Mouse (Mus musculus) thymus, postnatal 25 days (tissue): Measurements from ENCODE around the gene Skiv2l.
"Not testable (repeated sequence)": the region's sequence is repeated elsewhere in the genome, so short reads cannot be mapped to it uniquely, and the experiment has no call there.

ENCODE experiments used
- DNase-seq: peaks from one replicate; pipeline ENCODE4 v3.0.0; 2022

Gene Skiv2l

GRCm38 (mm10) chr17:34810411-34810810 is 39.6 kb downstream of the Skiv2l start:
- DNase-seq, result not testable (repeated sequence)

DNA sequence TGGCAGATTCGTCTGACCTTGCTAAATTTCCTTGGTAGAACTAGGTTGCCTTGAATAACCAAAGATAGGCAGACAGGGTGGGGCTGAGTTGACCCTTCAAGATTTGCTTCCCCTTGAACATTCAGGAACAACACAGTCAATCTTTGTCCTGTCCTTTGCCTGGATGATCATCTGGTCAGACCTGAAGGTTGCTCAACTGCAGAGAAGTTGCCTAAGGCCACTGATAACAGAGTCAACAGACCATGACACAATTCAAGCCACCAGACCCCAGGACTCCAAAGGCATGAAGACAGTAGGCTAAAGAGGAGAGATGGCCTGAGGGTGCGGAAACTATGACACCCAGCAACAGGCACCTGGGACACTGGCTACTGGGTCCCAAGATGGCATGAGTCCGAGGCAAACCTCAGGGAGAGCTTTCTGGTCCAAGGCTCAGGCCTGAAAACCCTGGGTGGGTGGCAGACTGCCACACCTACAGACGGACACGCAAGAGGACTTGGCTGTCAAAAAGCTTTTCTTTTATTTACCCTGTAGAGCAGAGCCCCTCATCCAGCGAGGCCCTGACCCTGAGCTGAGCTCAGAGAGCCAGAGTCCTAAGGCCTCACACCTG is 41.3 kb downstream of the Skiv2l start:
- no peak for DNase-seq

DNA sequence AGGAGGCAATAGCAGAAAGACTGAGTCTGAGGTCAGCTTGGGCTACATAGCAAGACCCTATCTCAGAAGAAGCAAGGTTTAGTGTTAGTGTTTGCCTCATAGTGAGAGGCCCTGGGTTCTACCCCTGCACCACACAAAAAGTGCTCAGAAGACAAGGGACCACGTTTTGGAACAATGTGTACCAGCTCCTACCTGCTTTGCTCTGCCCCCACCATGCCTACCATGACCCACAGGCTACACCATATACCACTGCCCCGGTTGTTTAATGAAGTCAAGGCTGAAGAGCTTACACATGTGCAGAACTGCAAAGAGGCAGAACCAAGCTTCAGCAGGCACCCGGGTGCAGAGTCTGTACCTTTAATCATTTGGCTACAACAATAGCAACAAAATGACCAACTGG is 42.8 kb downstream of the Skiv2l start:
- no peak for DNase-seq

DNA sequence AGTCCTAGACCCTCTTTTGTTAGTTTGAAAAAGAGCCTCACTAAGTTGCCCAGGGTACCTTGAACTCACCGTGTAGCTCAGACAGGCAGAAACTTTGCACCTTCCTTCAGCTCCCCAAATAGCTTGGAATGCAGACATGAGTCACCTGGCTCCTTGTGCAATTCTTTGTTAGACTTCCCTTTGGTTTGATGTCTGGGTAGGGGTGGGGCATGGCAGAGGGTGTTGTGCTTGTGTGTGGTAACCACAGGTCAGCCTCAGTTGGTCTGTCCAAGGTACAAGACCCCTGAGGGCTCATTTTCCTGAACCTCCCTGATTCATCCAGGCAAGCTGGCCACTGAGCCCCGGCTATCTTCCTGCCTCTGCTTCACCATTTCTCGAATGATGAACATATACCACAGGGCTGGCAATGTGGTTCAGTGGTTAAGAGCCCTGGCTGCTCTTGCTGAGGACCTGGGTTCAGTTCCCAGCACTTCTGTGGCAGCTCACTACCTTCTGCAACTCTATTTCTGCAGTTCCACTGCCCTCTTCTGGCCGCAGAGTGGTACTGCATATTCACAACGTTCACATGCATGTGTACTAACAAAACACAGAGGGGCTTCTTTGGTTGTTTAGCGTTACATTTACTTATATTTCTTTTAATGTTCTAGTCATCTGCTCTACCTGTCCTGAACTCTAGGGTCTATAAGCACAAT is 45.0 kb downstream of the Skiv2l start:
- no peak for DNase-seq

GRCm38 (mm10) chr17:34804301-34804700 is 45.7 kb downstream of the Skiv2l start, which contains the start of gene Cyp21a1:
Gene Cyp21a1 (minus strand): TSS chr17:34804561.
- DNase-seq, result not testable (repeated sequence)

DNA sequence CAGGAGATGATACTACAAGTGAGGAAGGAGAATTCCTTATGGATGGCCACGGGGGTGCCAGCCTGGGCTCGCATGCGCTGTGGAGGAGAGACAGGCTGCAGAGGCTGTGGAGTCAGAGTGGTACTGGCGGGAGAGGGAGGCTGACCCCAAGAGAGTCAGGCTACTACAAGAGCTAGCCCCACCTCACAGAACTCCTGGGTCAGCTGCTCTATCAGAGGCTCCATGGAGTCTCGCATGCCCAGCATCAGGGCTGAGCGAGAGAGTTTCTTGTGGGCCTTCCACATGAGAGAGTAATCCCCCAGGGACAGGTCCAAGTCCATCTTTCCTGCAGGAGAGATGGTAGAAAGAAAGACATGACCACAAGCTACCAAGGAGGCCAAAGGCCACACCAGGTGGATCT is 46.6 kb downstream of the Skiv2l start:
- DNase-seq, result not testable (repeated sequence)

DNA sequence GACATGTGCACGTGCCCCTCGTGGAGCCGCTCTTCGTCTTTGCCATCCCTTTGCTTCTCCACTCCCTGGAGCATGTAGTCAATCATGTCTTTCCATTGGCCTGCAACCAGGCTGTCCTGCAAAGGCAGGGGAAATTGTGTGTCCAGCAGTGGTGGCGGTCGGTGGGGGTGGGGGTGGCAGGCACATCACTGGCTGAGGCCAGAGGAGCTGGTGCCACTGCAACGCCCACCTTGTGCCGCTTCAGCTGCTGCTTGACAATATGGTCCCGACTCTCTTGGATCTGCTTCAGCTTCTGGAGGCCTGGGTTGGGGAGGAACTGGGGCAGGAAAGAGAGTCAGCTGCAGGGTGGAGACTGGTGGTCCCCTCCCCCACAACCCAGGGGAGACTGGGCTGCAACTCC is 47.3 kb downstream of the Skiv2l start:
- not testable (repeated sequence) for DNase-seq

DNA sequence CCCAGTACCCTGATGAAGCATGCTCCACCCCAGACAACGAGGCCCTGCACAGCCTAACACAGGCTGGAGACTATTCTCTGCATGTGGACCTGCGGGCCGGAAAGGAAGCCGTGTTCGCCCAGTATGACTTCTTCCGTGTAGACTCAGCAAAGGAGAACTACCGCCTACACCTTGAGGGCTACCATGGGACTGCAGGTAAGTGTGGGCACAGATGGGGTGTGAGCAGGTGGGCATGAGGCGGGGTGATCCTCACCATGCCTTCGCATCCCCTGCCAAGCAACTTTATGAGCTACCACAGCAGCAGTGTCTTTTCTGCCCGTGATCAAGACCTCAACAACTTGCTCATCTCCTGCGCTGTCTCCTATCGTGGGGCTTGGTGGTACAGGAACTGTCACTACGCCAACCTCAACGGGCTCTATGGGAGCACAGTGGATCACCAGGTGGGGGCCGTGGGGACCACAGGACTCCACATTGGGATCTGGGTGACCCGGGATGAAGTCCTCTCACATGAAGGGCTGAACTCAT is 49.2 kb downstream of the Skiv2l start:
- DNase-seq, result not testable (repeated sequence)

- no peak for DNase-seq
These were observed 50.5 kb downstream of the Skiv2l start for GRCm38 (mm10) chr17:34799531-34799925.

DNA sequence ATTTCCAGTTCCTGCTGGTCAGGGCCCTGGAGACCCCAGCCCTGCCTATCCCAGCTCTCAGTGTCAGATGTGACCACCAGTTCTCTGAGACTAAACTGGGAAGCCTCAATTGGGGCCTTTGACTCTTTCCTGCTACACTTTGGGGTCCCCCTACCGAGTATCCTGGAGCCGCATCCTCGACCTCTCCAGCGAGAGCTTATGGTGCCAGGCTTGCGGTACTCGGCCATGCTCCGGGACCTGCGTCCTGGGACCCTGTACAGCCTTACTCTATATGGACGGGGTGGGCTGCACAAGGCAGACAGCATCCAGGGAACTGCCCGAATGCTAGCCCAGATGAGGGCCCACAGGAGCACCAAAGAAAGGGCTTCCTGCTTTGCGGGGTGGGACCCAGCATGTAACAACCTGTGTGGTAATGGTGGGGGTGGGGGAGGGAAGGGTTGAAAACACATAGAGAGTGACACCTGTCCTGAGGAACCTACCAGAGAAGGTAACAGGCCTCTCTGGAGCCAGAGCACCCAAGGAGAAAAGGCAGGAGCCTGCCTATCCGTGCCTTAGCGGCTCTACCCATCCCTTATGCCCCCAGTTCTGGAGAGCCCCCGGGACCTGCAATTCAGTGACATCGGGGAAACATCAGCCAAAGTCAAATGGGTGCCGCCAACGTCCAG is 51.0 kb downstream of the Skiv2l start:
- no peak for DNase-seq

GRCm38 (mm10) chr17:34798071-34798470 is 51.9 kb downstream of the Skiv2l start:
- DNase-seq, result not testable (repeated sequence)

GRCm38 (mm10) chr17:34797211-34797995 is 52.6 kb downstream of the Skiv2l start:
- not testable (repeated sequence) for DNase-seq

DNA sequence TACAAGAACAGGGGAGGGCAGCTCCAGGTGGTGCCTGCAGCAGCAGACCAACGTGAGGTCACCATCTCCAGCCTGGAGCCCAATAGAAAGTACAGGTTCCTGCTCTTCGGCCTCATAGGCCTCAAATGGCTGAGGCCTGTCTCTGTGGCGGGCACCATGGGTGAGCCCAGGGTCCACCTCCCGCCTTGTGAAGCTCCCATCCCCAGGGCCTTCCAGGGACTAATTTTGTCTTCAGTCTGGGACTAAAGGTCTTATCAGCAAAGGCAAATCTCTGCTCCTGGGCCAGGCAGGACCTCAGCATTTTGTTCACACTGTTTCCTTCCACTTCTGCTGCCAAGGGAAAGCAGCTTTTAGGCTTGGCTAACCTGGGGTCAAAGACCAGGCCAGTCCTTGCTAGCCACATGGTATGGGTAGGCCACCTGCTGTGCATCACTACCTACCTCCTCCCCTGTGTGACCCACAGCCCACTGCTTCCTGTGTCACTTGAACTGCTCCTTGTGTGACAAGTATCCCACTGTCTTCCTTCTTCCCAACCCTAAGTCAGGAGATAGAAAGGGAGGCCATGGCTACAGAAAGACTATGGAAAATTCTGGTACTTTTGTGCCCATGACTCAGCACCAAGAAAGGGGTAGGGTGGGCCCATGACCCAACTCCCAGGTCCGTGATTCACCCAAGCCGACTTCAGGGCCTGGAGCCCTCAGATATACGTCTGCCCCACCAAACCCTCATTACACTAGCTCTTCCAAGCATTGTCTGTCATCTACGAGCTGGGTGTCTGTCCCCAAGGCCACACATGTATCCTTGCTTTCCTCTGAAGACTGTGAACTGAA is 53.5 kb downstream of the Skiv2l start:
- no peak for DNase-seq

- DNase-seq, result peak; percentile 30
These were observed 54.4 kb downstream of the Skiv2l start for GRCm38 (mm10) chr17:34795633-34796032.

GRCm38 (mm10) chr17:34795016-34795415 is 55.0 kb downstream of the Skiv2l start:
- DNase-seq, result no peak
